ENCODE assay signal across 16 mouse cellular contexts in genomic region chr15:31961963-31962362, GRCm38 (mm10).
DNase-seq lines count a peak whose midpoint lies in the region; ATAC-seq and TF ChIP-seq lines count a peak whose summit lies in the region.
"Had no signal": no experiment of that assay in that cellular context is flagged by ENCODE, and none has a peak within 500 bp of the region (broad histone marks: within the 10 kb centered on the region; RNA-seq: fewer than 3 reads in every experiment).

No protein-coding gene starts in this region.

- DNase-seq in heart, adult 18-20 months, result peak; percentile 33 to 39
- no peak for DNase-seq in heart, embryonic 10.5 days (ENCODE audit: low spot score)
- no peak for DNase-seq in lung, adult 2 months
- DNase-seq in heart, postnatal 4 days, result peak; percentile 51
- DNase-seq in lung, postnatal 10 days, result peak; percentile 37
- no peak for DNase-seq in thymus, postnatal 14 days
- DNase-seq: cerebellum, adult 18-20 months; right cerebral cortex, postnatal 14 days; thymus, postnatal 36 days had no signal

- H3K9ac ChIP-seq in lung, embryonic 15.5 days, result no peak overlapping the region
- H3K9ac ChIP-seq: heart, embryonic 15.5 days had no signal

- H3K4me3 ChIP-seq in heart, embryonic 10.5 days, result no peak overlapping the region
- no peak overlapping the region for H3K4me3 ChIP-seq in lung, embryonic 15.5 days
- H3K4me3 ChIP-seq in lung, adult 2 months (replicated peaks; ENCODE audit: extremely low read depth, low read depth, low read length), result no peak overlapping the region
- H3K4me3 ChIP-seq: forebrain, embryonic 10.5 days; heart, embryonic 15.5 days; megakaryocyte, embryonic 14.5 days had no signal

- H3K27me3 ChIP-seq in heart, embryonic 10.5 days (ENCODE audit: insufficient read depth, poor library complexity, severe bottlenecking), result no peaks in the 10 kb centered on the region
- H3K27me3 ChIP-seq in lung, embryonic 15.5 days, result no peaks in the 10 kb centered on the region
- H3K27me3 ChIP-seq: heart, embryonic 15.5 days; megakaryocyte, embryonic 14.5 days had no signal

- TF ChIP-seq CTCF in lung, adult 2 months (IDR thresholded peaks at IDR 0.05; ENCODE audit: insufficient read depth, low read length), result no peak

- ATAC-seq in lung, embryonic 15.5 days (ENCODE audit: borderline replicate concordance, extremely low read depth, low FRiP score, low TSS enrichment), result peak; percentile 75; the same call in 1 of the 2 replicates
- ATAC-seq in granulocyte monocyte progenitor cell, adult 5-6 weeks (replicated peaks; ENCODE audit: poor library complexity, severe bottlenecking), result no peak
- ATAC-seq: inflammation-experienced regulatory T-cells, adult 6 months had no signal

- H3K4me1 ChIP-seq in heart, embryonic 10.5 days, result no peaks in the 10 kb centered on the region
- H3K4me1 ChIP-seq in lung, embryonic 15.5 days, result no peaks in the 10 kb centered on the region
- H3K4me1 ChIP-seq in lung, adult 2 months (ENCODE audit: control insufficient read depth, insufficient read depth, low read length), result no peaks in the 10 kb centered on the region
- H3K4me1 ChIP-seq: forebrain, embryonic 10.5 days; heart, embryonic 15.5 days; megakaryocyte, embryonic 14.5 days had no signal

- WGBS in heart, embryonic 10.5 days, result 44% methylated on average over 2 of the region's 2 CpGs
- 28% methylated on average over 2 of the region's 2 CpGs for WGBS in lung, embryonic 15.5 days
- 55% methylated on average over 2 of the region's 2 CpGs for WGBS in lung, adult 2 months

- H3K9me3 ChIP-seq in heart, embryonic 10.5 days, result no peaks in the 10 kb centered on the region
- H3K9me3 ChIP-seq in lung, embryonic 15.5 days, result no peaks in the 10 kb centered on the region
- H3K9me3 ChIP-seq: forebrain, embryonic 10.5 days; heart, embryonic 15.5 days; megakaryocyte, embryonic 14.5 days had no signal

- no peak for TF ChIP-seq POLR2A in lung, adult 2 months (IDR thresholded peaks at IDR 0.05; ENCODE audit: borderline replicate concordance, extremely low read depth, low read depth, low read length)

- no peak overlapping the region for H3K27ac ChIP-seq in heart, embryonic 10.5 days
- H3K27ac ChIP-seq in lung, embryonic 15.5 days, result no peak overlapping the region
- H3K27ac ChIP-seq: forebrain, embryonic 10.5 days; heart, embryonic 15.5 days had no signal

- no peaks in the 10 kb centered on the region for H3K36me3 ChIP-seq in heart, embryonic 10.5 days
- no peaks in the 10 kb centered on the region for H3K36me3 ChIP-seq in lung, embryonic 15.5 days
- H3K36me3 ChIP-seq: forebrain, embryonic 10.5 days; heart, embryonic 15.5 days had no signal

- no peak overlapping the region for H3K4me2 ChIP-seq in lung, embryonic 15.5 days
- H3K4me2 ChIP-seq: heart, embryonic 15.5 days; liver, embryonic 11.5 days had no signal

Comparison
In these comparisons a context has a peak if more than half of its experiments do, and no peak if none do; other contexts are left out.
1. DNase-seq: peak in heart, adult 18-20 months (2 of 2), heart, postnatal 4 days (single experiment) and lung, postnatal 10 days (single experiment); none in heart, embryonic 10.5 days (single experiment), lung, adult 2 months (single experiment) and thymus, postnatal 14 days (single experiment).